Mouse (Mus musculus): Measurements from ENCODE around the gene Nrl. TPM values are rescaled to one million over a fixed set of nuclear protein-coding genes. Genes with fewer than 3 reads are reported as not detected.

Gene Nrl
- total RNA-seq (2023), result not detected

DNA sequence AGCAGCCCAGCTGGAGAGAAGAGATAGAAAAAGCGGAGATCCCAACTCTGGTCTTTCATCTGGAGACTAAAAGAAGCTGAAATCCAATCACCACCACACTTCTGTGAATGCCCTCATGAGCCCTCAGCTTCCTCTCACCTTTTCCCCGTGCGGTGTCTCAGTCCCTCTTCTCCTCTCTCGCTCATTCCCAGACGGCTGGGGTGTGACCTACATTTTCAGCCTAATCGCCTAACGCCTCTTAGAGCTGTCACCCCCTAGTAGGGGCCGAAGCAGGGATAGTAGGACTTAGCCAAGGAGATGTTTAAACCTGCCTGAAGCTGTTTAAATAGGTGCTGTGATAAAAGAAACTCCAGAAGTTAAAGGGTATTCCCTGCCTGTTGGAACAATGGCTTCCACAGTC is at the start of gene Nrl:
TSS of gene Nrl (minus strand) at position 197 of the 400 bp plus-strand sequence.

GRCm38 (mm10) chr14:55560202-55561073 is 35.7 kb upstream of the Nrl start, which contains the start of gene A730061H03Rik:
Gene A730061H03Rik (minus strand): TSS chr14:55560406.

GRCm38 (mm10) chr14:55559799-55560201 is 35.0 kb upstream of the Nrl start, which contains the start of gene Dcaf11:
Gene Dcaf11 (plus strand): TSS chr14:55560006.

GRCm38 (mm10) chr14:55540067-55540786 is 15.4 kb upstream of the Nrl start, which contains the start of gene Pck2:
Gene Pck2 (plus strand): TSS chr14:55540266.

GRCm38 (mm10) chr14:55510125-55510731 is 14.6 kb downstream of the Nrl start, which contains the start of gene Cpne6:
Gene Cpne6 (plus strand): TSS chr14:55510445.

GRCm38 (mm10) chr14:55490361-55491201 is 34.2 kb downstream of the Nrl start, which contains the start of gene Carmil3:
Gene Carmil3 (plus strand): TSS chr14:55490651.

GRCm38 (mm10) chr14:55478651-55479599 is 45.9 kb downstream of the Nrl start, which contains the start of gene Dhrs4:
Gene Dhrs4 (plus strand): TSS chr14:55478758.

Other genes starting within 250 kb of the Nrl start
- gene Dhrs4, start 46.2 kb downstream of the Nrl start, total RNA-seq (2023), result 10 to 100 TPM; 23.0 to 26.3 TPM
- under 1 TPM; 0.64 to 0.68 TPM for gene Carmil3, start 34.3 kb downstream of the Nrl start, total RNA-seq (2023)
- gene Cpne6, start 14.5 kb downstream of the Nrl start, total RNA-seq (2023), result not detected
- 10 to 100 TPM; 12.3 to 20.4 TPM for gene Pck2, start 15.3 kb upstream of the Nrl start, total RNA-seq (2023)
- gene Dcaf11, start 35.0 kb upstream of the Nrl start, total RNA-seq (2023), result 10 to 100 TPM; 73.6 to 74.9 TPM
- gene A730061H03Rik, start 35.4 kb upstream of the Nrl start, total RNA-seq (2023), result 1 to 10 TPM; 4.9 to 6.6 TPM
- gene Fitm1, start 50.6 kb upstream of the Nrl start, total RNA-seq (2023), result not detected
- 100 to 1,000 TPM; 310 to 383 TPM for gene Psme1, start 53.1 kb upstream of the Nrl start, total RNA-seq (2023)
- 10 to 100 TPM; 23.4 to 24.2 TPM for gene Emc9, start 60.3 kb upstream of the Nrl start, total RNA-seq (2023)
- 100 to 1,000 TPM; 462 to 464 TPM for gene Psme2, start 66.1 kb upstream of the Nrl start, total RNA-seq (2023)
- gene Rnf31, start 66.7 kb upstream of the Nrl start, total RNA-seq (2023), result 100 to 1,000 TPM; 112 to 116 TPM
- gene Irf9, start 78.6 kb upstream of the Nrl start, total RNA-seq (2023), result 100 to 1,000 TPM; 104 to 137 TPM
- 1 to 10 TPM in 1 of 2 experiments, not detected in 1; 1.3 TPM for gene Rec8, start 93.1 kb upstream of the Nrl start, total RNA-seq (2023)
- gene Ipo4, start 111.0 kb upstream of the Nrl start, total RNA-seq (2023), result 10 to 100 TPM; 70.5 to 88.4 TPM
- gene Gm49378, start 112.9 kb upstream of the Nrl start, total RNA-seq (2023), result 1 to 10 TPM; 4.0 to 4.6 TPM
- 10 to 100 TPM; 43.9 to 52.9 TPM for gene Tm9sf1, start 118.8 kb upstream of the Nrl start, total RNA-seq (2023)
- gene Tssk4, start 125.2 kb upstream of the Nrl start, total RNA-seq (2023), result 1 to 10 TPM; 4.1 to 5.9 TPM
- gene Mdp1, start 135.5 kb upstream of the Nrl start, total RNA-seq (2023), result 10 to 100 TPM; 44.5 to 56.7 TPM
- 10 to 100 TPM; 19.3 to 25.8 TPM for gene Gmpr2, start 147.0 kb upstream of the Nrl start, total RNA-seq (2023)
- gene Nedd8, start 147.1 kb upstream of the Nrl start, total RNA-seq (2023), result 100 to 1,000 TPM; 182 to 187 TPM
- 100 to 1,000 TPM in 1 of 2 experiments, 10 to 100 TPM in 1; 94.4 to 113 TPM for gene Tinf2, start 156.8 kb upstream of the Nrl start, total RNA-seq (2023)
- 1 to 10 TPM; 4.4 to 4.9 TPM for gene Tgm1, start 188.9 kb upstream of the Nrl start, total RNA-seq (2023)
- 100 to 1,000 TPM in 1 of 2 experiments, 10 to 100 TPM in 1; 82.0 to 104 TPM for gene Rabggta, start 197.3 kb upstream of the Nrl start, total RNA-seq (2023)
- 10 to 100 TPM; 16.5 to 19.4 TPM for gene Dhrs1, start 220.7 kb upstream of the Nrl start, total RNA-seq (2023)
- gene Nop9, start 220.7 kb upstream of the Nrl start, total RNA-seq (2023), result 10 to 100 TPM; 31.3 to 38.2 TPM
- not detected for gene Cideb, start 233.5 kb upstream of the Nrl start, total RNA-seq (2023)
- 1 to 10 TPM; 1.4 to 1.5 TPM for gene Ltb4r2, start 236.4 kb upstream of the Nrl start, total RNA-seq (2023)
- gene Ltb4r1, start 241.0 kb upstream of the Nrl start, total RNA-seq (2023), result under 1 TPM; 0.52 to 0.95 TPM